Mouse (Mus musculus): ENCODE data around the gene Rab12. TPM values are rescaled to one million over a fixed set of nuclear protein-coding genes. Genes with fewer than 3 reads are reported as not detected.

The Rab12 gene
- polyA plus RNA-seq, 1 experiment from 2014 or later: 44.6 TPM

- Histone ChIP-seq H3K9me3 (ENCODE audit: control insufficient read depth, low read length) (no peaks in the 10 kb centered on the region), H3K36me3 (ENCODE audit: control insufficient read depth, insufficient read depth, low read length) (no peaks in the 10 kb centered on the region), H3K9ac (ENCODE audit: low read length) (peak overlapping the region; percentile 94), H3K4me2 (ENCODE audit: low read depth, low read length, severe bottlenecking) (peak overlapping the region; percentile 84), H3K27ac (ENCODE audit: low read depth, low read length) (no peak overlapping the region; the same call in 1 of the 2 replicates), H3K4me1 (replicated peaks; ENCODE audit: control insufficient read depth, insufficient read depth, low read length) (peaks cover 24% of the 10 kb centered on the region), H3K4me3 (ENCODE audit: low read depth, low read length) (peak overlapping the region; percentile 93), H3K27me3 (ENCODE audit: control insufficient read depth, insufficient read depth, low read length) (peaks cover 6% of the 10 kb centered on the region; the same call in 1 of the 2 replicates)
- DNase-seq (ENCODE audit: low spot score) (no peak), ATAC-seq (replicated peaks; ENCODE audit: low FRiP score) (no peak)
- WGBS: 19% methylated on average over 7 of the region's 7 CpGs
These were observed 72.6 kb downstream of the Rab12 start for GRCm38 (mm10) chr17:66447007-66447312.

- no peaks in the 10 kb centered on the region for H3K9me3 ChIP-seq (ENCODE audit: control insufficient read depth, low read length)
- H3K36me3 ChIP-seq (ENCODE audit: control insufficient read depth, insufficient read depth, low read length): no peaks in the 10 kb centered on the region
- 17% methylated on average over 7 of the region's 7 CpGs for WGBS
- peak overlapping the region; percentile 84 for H3K4me2 ChIP-seq (ENCODE audit: low read depth, low read length, severe bottlenecking)
- H3K4me3 ChIP-seq (ENCODE audit: low read depth, low read length): peak overlapping the region; percentile 93
- DNase-seq (ENCODE audit: low spot score): no peak
- H3K9ac ChIP-seq (ENCODE audit: low read length): peak overlapping the region; percentile 94
- no peak for ATAC-seq (replicated peaks; ENCODE audit: low FRiP score)
- peaks cover 6% of the 10 kb centered on the region; the same call in 1 of the 2 replicates for H3K27me3 ChIP-seq (ENCODE audit: control insufficient read depth, insufficient read depth, low read length)
- peaks cover 25% of the 10 kb centered on the region for H3K4me1 ChIP-seq (replicated peaks; ENCODE audit: control insufficient read depth, insufficient read depth, low read length)
- no peak overlapping the region for H3K27ac ChIP-seq (ENCODE audit: low read depth, low read length)
These were observed 73.1 kb downstream of the Rab12 start for GRCm38 (mm10) chr17:66446196-66447006.

Other genes starting within 250 kb of the Rab12 start
- gene Mtcl1, start 70.0 kb downstream of the Rab12 start, polyA plus RNA-seq (2014; fragmentation: Nextera tagmentation; extraction: Ambion mirVana): 40.0 and 47.3 TPM in 2 replicates
- not detected in 2 replicates for gene Themis3, start 74.9 kb upstream of the Rab12 start, polyA plus RNA-seq (2014; fragmentation: Nextera tagmentation; extraction: Ambion mirVana)